In the genomic region with DNA sequence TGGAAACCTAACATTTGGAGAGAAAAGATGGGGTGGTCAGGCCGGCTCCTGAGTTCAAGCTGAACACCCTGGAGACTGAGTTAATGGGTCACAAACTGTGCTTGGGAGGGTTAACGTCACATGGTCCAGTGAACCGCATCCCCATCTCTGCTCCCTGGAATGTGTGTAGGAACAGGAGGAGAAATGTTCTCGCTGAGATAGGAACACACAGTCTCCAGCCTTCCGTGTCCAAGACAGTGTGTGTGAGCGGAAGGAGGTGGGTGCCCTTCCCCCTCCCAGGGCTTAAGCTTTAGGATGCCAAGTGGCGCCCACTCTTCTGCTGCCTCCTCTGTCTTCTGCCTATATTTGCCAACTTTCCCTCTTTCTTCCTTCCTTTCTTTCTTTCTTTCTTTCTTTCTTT, we compare ENCODE assay signal across 27 mouse cellular contexts. TPM values are rescaled to one million over a fixed set of nuclear protein-coding genes. Genes with fewer than 3 reads are reported as not detected.
A peak's percentile ranks its signal among the peaks of the same experiment; 100 is the strongest.
DNase-seq lines count a peak whose midpoint lies in the region; ATAC-seq and TF ChIP-seq lines count a peak whose summit lies in the region.
"Had no signal": no experiment of that assay in that cellular context is flagged by ENCODE, and none has a peak within 500 bp of the region (broad histone marks: within the 10 kb centered on the region; RNA-seq: fewer than 3 reads in every experiment).

No protein-coding gene starts in this region.

- H3K9ac ChIP-seq in kidney, postnatal 0 days (ENCODE audit: low read depth, low read length) = no peak overlapping the region
- H3K9ac ChIP-seq: embryonic facial prominence, embryonic 13.5 days; forebrain, embryonic 15.5 days; heart, embryonic 12.5 days; hindbrain, embryonic 14.5 days; midbrain, embryonic 15.5 days; stomach, embryonic 15.5 days had no signal

- 37% methylated on average over 7 of the region's 7 CpGs for WGBS in kidney, postnatal 0 days

- TF ChIP-seq CTCF in kidney, postnatal 0 days (IDR thresholded peaks at IDR 0.05; ENCODE audit: low read depth) = no peak

- H3K4me1 ChIP-seq in kidney, postnatal 0 days (replicated peaks; ENCODE audit: insufficient read depth, low read length) = no peaks in the 10 kb centered on the region
- H3K4me1 ChIP-seq: embryonic facial prominence, embryonic 13.5 days; forebrain, embryonic 15.5 days; heart, embryonic 12.5 days; midbrain, embryonic 15.5 days; stomach, embryonic 15.5 days had no signal

- no peaks in the 10 kb centered on the region for H3K36me3 ChIP-seq in kidney, postnatal 0 days (ENCODE audit: insufficient read depth, low read length)
- H3K36me3 ChIP-seq: embryonic facial prominence, embryonic 13.5 days; forebrain, embryonic 15.5 days; heart, embryonic 12.5 days; midbrain, embryonic 15.5 days; stomach, embryonic 15.5 days had no signal

- no peak overlapping the region for H3K4me2 ChIP-seq in kidney, postnatal 0 days (ENCODE audit: low read length)
- H3K4me2 ChIP-seq: embryonic facial prominence, embryonic 13.5 days; forebrain, embryonic 15.5 days; heart, embryonic 12.5 days; hindbrain, embryonic 14.5 days; midbrain, embryonic 15.5 days; stomach, embryonic 15.5 days had no signal

- peak; percentile 34 for DNase-seq in left cerebral cortex, adult 11 months (ENCODE audit: low spot score)
- DNase-seq in left cerebral cortex, postnatal 4 days = no peak
- peak; percentile 67 for DNase-seq in kidney, adult 11 months
- DNase-seq in kidney, postnatal 0 days (ENCODE audit: low spot score) = peak; percentile 73
- peak; percentile 28 to 66 for DNase-seq in left cerebral cortex, postnatal 14 days (ENCODE audit: low spot score in 2 of 2)
- DNase-seq in urinary bladder, postnatal 14 days (ENCODE audit: low spot score) = no peak
- DNase-seq in heart, postnatal 10 days = no peak
- DNase-seq: cerebellum, postnatal 10 days; liver; lung, adult 18-20 months; lung, postnatal 14 days; right cerebral cortex, postnatal 25 days had no signal

- ATAC-seq in kidney, postnatal 0 days (replicated peaks; ENCODE audit: low FRiP score, low read depth) = peak; percentile 88
- ATAC-seq in CD4-positive, CD25-positive, alpha-beta regulatory T cell, adult 4 months = no peak
- ATAC-seq: forebrain, embryonic 15.5 days; midbrain, embryonic 15.5 days had no signal

- H3K27ac ChIP-seq in kidney, postnatal 0 days = 0 out of 2 replicates have a peak overlapping the region, but pooled peaks have one; percentile 25
- H3K27ac ChIP-seq: embryonic facial prominence, embryonic 13.5 days; forebrain, embryonic 15.5 days; hindbrain, embryonic 14.5 days; midbrain, embryonic 15.5 days; stomach, embryonic 15.5 days had no signal

- H3K4me3 ChIP-seq in kidney, postnatal 0 days (replicated peaks; ENCODE audit: low read depth, low read length) = no peak overlapping the region
- H3K4me3 ChIP-seq: embryonic facial prominence, embryonic 13.5 days; forebrain, embryonic 15.5 days; heart, embryonic 12.5 days; midbrain, embryonic 15.5 days; myocyte; stomach, embryonic 15.5 days had no signal

- H3K27me3 ChIP-seq in kidney, postnatal 0 days (ENCODE audit: insufficient read depth, low read length) = no peaks in the 10 kb centered on the region
- H3K27me3 ChIP-seq: forebrain, embryonic 15.5 days; midbrain, embryonic 15.5 days; stomach, embryonic 15.5 days had no signal

- intact Hi-C loops in left cerebral cortex, postnatal 4 days (cut with DNase I) = no loop called here
- intact Hi-C loops in left cerebral cortex, postnatal 14 days (cut with DNase I) = no loop called here
- intact Hi-C loops in heart, postnatal 10 days (cut with DNase I) = no loop called here

- H3K9me3 ChIP-seq in kidney, postnatal 0 days (replicated peaks; ENCODE audit: low read length) = no peaks in the 10 kb centered on the region
- H3K9me3 ChIP-seq: embryonic facial prominence, embryonic 13.5 days; forebrain, embryonic 15.5 days; heart, embryonic 12.5 days; midbrain, embryonic 15.5 days; stomach, embryonic 15.5 days had no signal

RNA-seq across cellular contexts. Expression of gene Rnf186, which starts 7.0 kb away (rescaled TPM):
- not detected for total RNA-seq in left cerebral cortex, postnatal 4 days (2021)
- 15.9 and 17.7 TPM in 2 replicates for polyA plus RNA-seq in kidney, postnatal 0 days (2015; fragmentation: Nextera tagmentation; extraction: Ambion mirVana)
- not detected for total RNA-seq in left cerebral cortex, postnatal 14 days (2021)
- not detected for total RNA-seq in heart, postnatal 10 days (2021)
- polyA plus RNA-seq in CD4-positive, CD25-positive, alpha-beta regulatory T cell, adult 4 months (2017; shearing (Covaris generic)) = not detected
- total RNA-seq: gastrocnemius, adult 18-20 months; granulocyte monocyte progenitor cell, adult 5-6 weeks; heart, postnatal 25 days; layer of hippocampus, adult 8-10 months; left cerebral cortex, postnatal 25 days; megakaryocyte, adult 5-6 weeks had no signal
- polyA plus RNA-seq: embryonic facial prominence, embryonic 13.5 days; forebrain, embryonic 15.5 days; heart, embryonic 12.5 days; hindbrain, embryonic 14.5 days; myocyte; neural tube, embryonic 14.5 days had no signal

RNA-seq across cellular contexts. Expression of gene Tmco4, which starts 12.8 kb away (rescaled TPM):
- 1 to 10 TPM in 1 of 2 experiments, under 1 TPM in 1; 0.74 to 1.4 TPM for total RNA-seq in left cerebral cortex, postnatal 4 days (2021)
- 10.2 and 10.8 TPM in 2 replicates for polyA plus RNA-seq in kidney, postnatal 0 days (2015; fragmentation: Nextera tagmentation; extraction: Ambion mirVana)
- 1 to 10 TPM; 1.1 to 1.8 TPM for total RNA-seq in left cerebral cortex, postnatal 14 days (2021)
- 10 to 100 TPM; 12.7 to 13.9 TPM for total RNA-seq in heart, postnatal 10 days (2021)
- 10 to 100 TPM; 22.5 to 44.8 TPM for polyA plus RNA-seq in CD4-positive, CD25-positive, alpha-beta regulatory T cell, adult 4 months (2017; shearing (Covaris generic))

RNA-seq across cellular contexts. Expression of gene Otud3, which starts 46.2 kb away (rescaled TPM):
- 10 to 100 TPM; 12.5 to 12.8 TPM for total RNA-seq in left cerebral cortex, postnatal 4 days (2021)
- 3.1 and 3.5 TPM in 2 replicates for polyA plus RNA-seq in kidney, postnatal 0 days (2015; fragmentation: Nextera tagmentation; extraction: Ambion mirVana)
- total RNA-seq in left cerebral cortex, postnatal 14 days (2021) = 10 to 100 TPM; 16.9 to 19.8 TPM
- 1 to 10 TPM; 8.7 to 9.2 TPM for total RNA-seq in heart, postnatal 10 days (2021)
- under 1 TPM in 1 of 2 experiments, not detected in 1; 0.62 TPM for polyA plus RNA-seq in CD4-positive, CD25-positive, alpha-beta regulatory T cell, adult 4 months (2017; shearing (Covaris generic))

Comparison
In these comparisons a context has a peak if more than half of its experiments do, and no peak if none do; other contexts are left out.
1. DNase-seq: peak in left cerebral cortex, adult 11 months (single experiment), kidney, adult 11 months (single experiment), kidney, postnatal 0 days (single experiment) and left cerebral cortex, postnatal 14 days (2 of 2); none in left cerebral cortex, postnatal 4 days (single experiment), urinary bladder, postnatal 14 days (single experiment) and heart, postnatal 10 days (0 of 2).
2. RNA of gene Tmco4, which starts 12.8 kb away (total RNA-seq): 12.7 to 13.9 TPM in heart, postnatal 10 days; 1.1 to 1.8 TPM in left cerebral cortex, postnatal 14 days and 0.74 to 1.4 TPM in left cerebral cortex, postnatal 4 days; every median in the first group is over 4 times any median in the second.